Mouse (Mus musculus) spleen, adult 2 months (tissue): ENCODE measurements around the gene Arhgdib.

Experiments used
- CTCF ChIP-seq: fragments of 200-500 bp; IDR thresholded peaks from 2 replicates; pipeline ENCODE4 v1.5.1; 2011; ENCODE audit warnings: mild to moderate bottlenecking, inconsistent platforms; ENCODE audit not compliant: insufficient read depth, insufficient read length, insufficient replicate concordance; ENCODE audit errors: extremely low read depth
- POLR2A ChIP-seq: fragments of 200-500 bp; IDR thresholded peaks from 2 replicates; pipeline ENCODE4 v1.6.1; 2011; ENCODE audit warnings: low read depth, low read length, inconsistent platforms

GRCm38 (mm10) chr6:136986718-136987117 lies 45.0 kb upstream of the Arhgdib start:
- no peak for TF ChIP-seq CTCF
- no peak for TF ChIP-seq POLR2A
